Mouse (Mus musculus) gastrocnemius, adult 18-20 months (tissue): ENCODE data around the gene Olfr1154. TPM values are rescaled to one million over a fixed set of nuclear protein-coding genes. Genes with fewer than 3 reads are reported as not detected.

Source experiments
- DNase-seq: peaks from one replicate; pipeline ENCODE4 v3.0.0; 2021; ENCODE audit warnings: low spot score
- long read RNA-seq, 2 experiments: library from polyadenylated mRNA; stranded (forward); transcript quantifications; one replicate each; pipeline ENCODE4 v2.0.0; 2021
- total RNA-seq, 2 experiments: library from RNA; stranded (reverse); gene quantifications; 2 replicates each; pipeline ENCODE4 v1.2.3; 2021

Gene Olfr1154
- not detected for total RNA-seq
- long read RNA-seq, experiment 1 = 0 reads
- long read RNA-seq, experiment 2 = 0 reads

DNA sequence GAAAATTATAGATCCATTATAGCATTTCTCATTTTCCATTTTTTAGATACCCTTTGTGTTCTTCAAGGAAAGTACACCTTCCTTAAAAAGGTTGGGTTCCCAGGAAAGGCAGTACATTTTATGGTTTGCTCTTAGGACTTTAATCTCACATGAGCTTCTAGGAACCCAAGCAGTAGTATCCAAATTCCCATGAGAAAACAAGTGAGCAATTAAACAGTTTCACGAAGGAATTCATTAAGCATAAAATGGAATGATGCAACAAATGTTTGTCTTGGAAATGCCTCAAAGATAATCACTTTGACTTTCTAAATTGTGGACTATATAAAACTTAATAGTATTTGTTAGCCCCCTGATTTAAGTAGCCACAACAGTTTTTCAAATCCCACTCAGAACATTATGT, at the start of gene Olfr1154:
Olfr1154 (minus strand) TSS at position 101 of the 400 bp plus-strand sequence.
- DNase-seq = no peak

DNA sequence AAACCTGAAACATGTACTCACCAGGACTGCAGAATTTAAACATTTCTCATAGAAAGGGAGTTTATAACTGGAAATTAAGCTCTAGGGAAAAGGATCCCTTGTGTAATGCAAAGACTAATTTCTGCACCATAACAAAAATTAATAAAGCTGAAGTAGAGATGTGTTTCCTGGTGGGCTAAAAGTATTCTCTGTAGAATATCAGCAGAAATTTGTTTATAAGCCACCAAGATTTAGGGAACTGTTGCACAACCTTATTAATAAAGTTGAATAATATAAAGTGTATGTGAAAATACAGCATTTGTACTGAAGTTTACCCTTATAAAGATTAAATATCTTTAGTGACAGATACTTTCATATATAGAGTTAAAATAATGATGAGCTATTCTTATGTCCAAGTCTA, 48.0 kb upstream of the Olfr1154 start, which contains the start of gene Olfr1156:
Olfr1156 (minus strand) TSS at position 101 of the 400 bp plus-strand sequence.
- DNase-seq = no peak

DNA sequence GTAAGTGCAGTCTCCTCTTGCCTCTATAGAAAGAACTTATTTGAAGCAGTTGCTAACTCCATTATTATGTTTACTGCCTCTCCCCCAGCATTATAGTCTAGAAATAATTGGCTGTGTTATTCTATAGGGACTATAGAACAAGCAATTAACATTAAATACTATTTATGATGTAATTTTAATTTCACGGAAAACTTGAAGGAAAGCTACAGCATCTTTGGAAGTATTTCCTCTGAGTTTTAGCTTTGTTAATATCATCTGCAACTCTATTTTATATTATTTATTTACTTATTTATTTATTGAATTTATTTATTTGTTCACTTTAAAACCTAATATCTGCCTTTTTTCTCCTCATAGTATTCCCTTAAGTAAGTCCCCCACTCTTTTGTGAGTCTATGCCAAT, 40.1 kb upstream of the Olfr1154 start, which contains the start of gene Olfr1155:
Olfr1155 (minus strand) TSS at position 101 of the 400 bp plus-strand sequence.
- no peak for DNase-seq

DNA sequence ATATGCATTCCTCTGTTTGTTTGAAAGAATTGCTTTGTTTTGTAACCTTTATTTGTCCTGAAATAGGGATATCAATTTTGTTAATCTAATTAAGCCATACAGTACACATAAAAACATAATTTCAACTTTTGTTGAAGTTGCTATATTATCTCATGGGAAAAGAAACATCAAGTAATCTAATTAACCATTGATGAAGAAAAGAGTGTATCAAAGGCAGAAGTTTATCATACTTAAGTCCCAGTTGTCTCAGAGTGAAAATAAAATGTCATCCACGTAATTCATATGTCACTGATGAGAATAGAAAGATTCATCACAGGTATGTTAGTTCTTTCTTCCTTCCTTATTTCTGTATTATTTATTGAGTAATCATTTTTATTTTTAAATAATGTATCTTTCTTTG, 10.3 kb downstream of the Olfr1154 start, which contains the start of gene Olfr1153:
Olfr1153 (plus strand) TSS at position 301 of the 400 bp plus-strand sequence.
- no peak for DNase-seq

DNA sequence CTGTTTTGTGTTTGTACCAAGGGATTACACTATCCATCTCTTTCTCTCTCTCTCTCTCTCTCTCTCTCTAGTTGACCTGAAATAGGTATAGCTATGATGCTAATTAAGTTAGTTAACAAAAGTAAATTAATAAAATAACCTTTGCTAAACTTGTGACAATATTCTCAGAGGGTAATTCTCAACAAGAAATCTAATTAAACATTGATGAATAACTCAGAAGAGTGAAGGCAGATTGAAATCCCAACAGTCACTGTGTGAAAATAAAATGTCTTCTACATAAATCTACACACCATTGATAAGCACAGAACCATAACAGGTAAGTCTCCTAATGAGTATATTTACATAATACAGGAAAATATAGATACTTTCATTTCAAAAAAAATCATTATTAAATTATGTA, 38.8 kb downstream of the Olfr1154 start, which contains the start of gene Olfr1152:
Olfr1152 (plus strand) TSS at position 301 of the 400 bp plus-strand sequence.
- no peak for DNase-seq

DNA sequence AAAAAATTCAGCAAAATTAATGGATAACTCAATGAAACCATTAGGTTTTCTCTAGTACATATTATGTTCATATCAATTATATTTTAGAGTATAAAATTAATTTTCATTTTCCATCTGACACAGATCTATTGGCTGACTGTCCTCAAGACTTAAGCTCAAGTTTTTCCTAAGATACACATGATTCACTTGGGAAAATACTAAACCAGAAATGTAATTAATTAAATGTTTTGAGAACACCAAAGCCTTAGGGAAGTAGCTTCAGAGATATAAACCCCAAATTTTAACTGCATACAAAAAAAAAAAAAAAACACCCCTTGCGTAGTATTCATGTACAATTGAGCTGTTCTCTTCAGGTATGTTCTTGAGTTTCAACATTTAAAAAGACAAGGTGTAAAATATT, 49.4 kb downstream of the Olfr1154 start, which contains the start of gene Olfr1151:
Olfr1151 (plus strand) TSS at position 301 of the 400 bp plus-strand sequence.
- DNase-seq = no peak

Other genes starting within 250 kb of the Olfr1154 start
- gene Olfr1134, start 246.7 kb downstream of the Olfr1154 start, total RNA-seq = not detected
- not detected for gene Olfr1135, start 231.5 kb downstream of the Olfr1154 start, total RNA-seq
- not detected for gene Olfr1136, start 211.2 kb downstream of the Olfr1154 start, total RNA-seq
- gene Olfr1137, start 192.0 kb downstream of the Olfr1154 start, total RNA-seq = not detected
- not detected for gene Olfr1138, start 165.2 kb downstream of the Olfr1154 start, total RNA-seq
- not detected for gene Olfr1140, start 161.4 kb downstream of the Olfr1154 start, total RNA-seq
- not detected for gene Olfr1141, start 151.2 kb downstream of the Olfr1154 start, total RNA-seq
- not detected for gene Olfr152, start 125.7 kb downstream of the Olfr1154 start, total RNA-seq
- gene Olfr1143, start 104.6 kb downstream of the Olfr1154 start, total RNA-seq = not detected
- gene Olfr1145, start 95.3 kb downstream of the Olfr1154 start, total RNA-seq = not detected
- gene Olfr1148, start 74.6 kb downstream of the Olfr1154 start, total RNA-seq = not detected
- not detected for gene Olfr1150-ps1, start 61.2 kb downstream of the Olfr1154 start, total RNA-seq
- not detected for gene Olfr1151, start 49.3 kb downstream of the Olfr1154 start, total RNA-seq
- gene Olfr1152, start 38.7 kb downstream of the Olfr1154 start, total RNA-seq = not detected
- not detected for gene Olfr1153, start 10.2 kb downstream of the Olfr1154 start, total RNA-seq
- gene Olfr1155, start 40.0 kb upstream of the Olfr1154 start, total RNA-seq = not detected
- gene Olfr1156, start 47.9 kb upstream of the Olfr1154 start, total RNA-seq = not detected
- not detected for gene Olfr1157, start 63.1 kb upstream of the Olfr1154 start, total RNA-seq
- not detected for gene Olfr74, start 69.5 kb upstream of the Olfr1154 start, total RNA-seq
- gene Olfr1158, start 84.9 kb upstream of the Olfr1154 start, total RNA-seq = not detected
- not detected for gene Olfr1160, start 103.1 kb upstream of the Olfr1154 start, total RNA-seq
- not detected for gene Olfr1161, start 117.6 kb upstream of the Olfr1154 start, total RNA-seq
- gene Olfr73, start 132.5 kb upstream of the Olfr1154 start, total RNA-seq = not detected
- gene Olfr1162, start 146.0 kb upstream of the Olfr1154 start, total RNA-seq = not detected
- gene Olfr1163, start 166.7 kb upstream of the Olfr1154 start, total RNA-seq = not detected
- gene Olfr1164, start 188.8 kb upstream of the Olfr1154 start, total RNA-seq = not detected
- gene Olfr1166, start 223.1 kb upstream of the Olfr1154 start, total RNA-seq = not detected